Mouse (Mus musculus) left cerebral cortex, postnatal 10 days (tissue): ENCODE data around the gene Muc4. TPM values are rescaled to one million over a fixed set of nuclear protein-coding genes. Genes with fewer than 3 reads are reported as not detected.

Source experiments
- DNase-seq, 2 experiments: peaks; one replicate each; pipeline ENCODE4 v3.0.0; 2021 to 2022; ENCODE audit warnings: low spot score in 2 of 2, mixed read lengths in 1 of 2; ENCODE audit errors: extremely low spot score in 1 of 2
- intact Hi-C: fragments of 180-260 bp; cut with DNase I; formaldehyde crosslinking; loops from one replicate; pipeline ENCODE4 v1.15.1; 2025
- total RNA-seq, 2 experiments: library from RNA; stranded (reverse); gene quantifications; 2 replicates each; pipeline ENCODE4 v1.2.3; 2021

Muc4 gene
- not detected for total RNA-seq

GRCm38 (mm10) chr16:32735586-32735985 lies at the start of gene Muc4:
TSS of gene Muc4 (plus strand) at chr16:32735886.
- no peak for DNase-seq
- intact Hi-C loops, result no loop called here

- intact Hi-C loops, result no loop called here
- peak in 1 of 2 experiments; percentile 17 for DNase-seq
Observed at GRCm38 (mm10) chr16:32685998-32686397, 49.7 kb upstream of the Muc4 start.

- peak in 1 of 2 experiments; percentile 15 for DNase-seq
- intact Hi-C loops, result no loop called here
Observed at GRCm38 (mm10) chr16:32687221-32687620, 48.5 kb upstream of the Muc4 start.

GRCm38 (mm10) chr16:32688770-32689169 lies 46.9 kb upstream of the Muc4 start:
- intact Hi-C loops, result loop anchor here (2.0 kb wide), 3 partner anchors 30 to 182 kb away; no protein-coding TSS in a partner anchor
- peak in 1 of 2 experiments; percentile 14 for DNase-seq

GRCm38 (mm10) chr16:32689501-32689900 lies 46.2 kb upstream of the Muc4 start:
- DNase-seq, result peak; percentile 66 to 67
- intact Hi-C loops, result loop anchor here (2.0 kb wide), 3 partner anchors 31 to 183 kb away; no protein-coding TSS in a partner anchor

GRCm38 (mm10) chr16:32696841-32697464 lies 38.7 kb upstream of the Muc4 start:
- DNase-seq, result no peak
- intact Hi-C loops, result no loop called here

- intact Hi-C loops, result no loop called here
- DNase-seq, result no peak
Observed at GRCm38 (mm10) chr16:32697665-32698446, 37.8 kb upstream of the Muc4 start.

GRCm38 (mm10) chr16:32698550-32698949 lies 37.1 kb upstream of the Muc4 start:
- no peak for DNase-seq
- intact Hi-C loops, result no loop called here

- no peak for DNase-seq
- intact Hi-C loops, result no loop called here
Observed at GRCm38 (mm10) chr16:32703312-32703912, 32.3 kb upstream of the Muc4 start.

GRCm38 (mm10) chr16:32705606-32706005 lies 30.1 kb upstream of the Muc4 start:
- DNase-seq, result no peak
- intact Hi-C loops, result no loop called here

GRCm38 (mm10) chr16:32707111-32707823 lies 28.4 kb upstream of the Muc4 start:
- intact Hi-C loops, result no loop called here
- no peak for DNase-seq

GRCm38 (mm10) chr16:32707824-32708456 lies 27.7 kb upstream of the Muc4 start:
- intact Hi-C loops, result no loop called here
- DNase-seq, result no peak

- no peak for DNase-seq
Observed at GRCm38 (mm10) chr16:32708457-32709033, 27.1 kb upstream of the Muc4 start.

GRCm38 (mm10) chr16:32709116-32709515 lies 26.6 kb upstream of the Muc4 start:
- intact Hi-C loops, result no loop called here

More at GRCm38 (mm10) chr16:32708457-32709033, 27.1 kb upstream of the Muc4 start:
- intact Hi-C loops, result no loop called here

GRCm38 (mm10) chr16:32710426-32711070 lies 25.1 kb upstream of the Muc4 start:
- intact Hi-C loops, result loop anchor here (10.0 kb wide), 1 partner anchor 74 kb away; no protein-coding TSS in a partner anchor
- no peak for DNase-seq

More at GRCm38 (mm10) chr16:32709116-32709515, 26.6 kb upstream of the Muc4 start:
- DNase-seq, result no peak

GRCm38 (mm10) chr16:32712202-32712601 lies 23.5 kb upstream of the Muc4 start:
- intact Hi-C loops, result loop anchor here (10.0 kb wide), 1 partner anchor 73 kb away; no protein-coding TSS in a partner anchor
- DNase-seq, result no peak

- DNase-seq, result no peak
- intact Hi-C loops, result loop anchor here (10.0 kb wide), 1 partner anchor 71 kb away; no protein-coding TSS in a partner anchor
Observed at GRCm38 (mm10) chr16:32713556-32713955, 22.1 kb upstream of the Muc4 start.

- DNase-seq, result no peak
- intact Hi-C loops, result loop anchor here (10.0 kb wide), 1 partner anchor 69 kb away; no protein-coding TSS in a partner anchor
Observed at GRCm38 (mm10) chr16:32715364-32715763, 20.3 kb upstream of the Muc4 start.
